ENCODE assay signal across 9 mouse cellular contexts in genomic region chr9:45911673-45912072, GRCm38 (mm10). TPM values are rescaled to one million over a fixed set of nuclear protein-coding genes. Genes with fewer than 3 reads are reported as not detected.
DNase-seq lines count a peak whose midpoint lies in the region; ATAC-seq and TF ChIP-seq lines count a peak whose summit lies in the region.
"Had no signal": no experiment of that assay in that cellular context is flagged by ENCODE, and none has a peak within 500 bp of the region (broad histone marks: within the 10 kb centered on the region; RNA-seq: fewer than 3 reads in every experiment).

No protein-coding gene starts in this region.

- no peak overlapping the region for H3K27ac ChIP-seq in hindbrain, embryonic 11.5 days (ENCODE audit: low read depth, low read length)
- no peak overlapping the region for H3K27ac ChIP-seq in hindbrain, embryonic 13.5 days
- H3K27ac ChIP-seq in midbrain, postnatal 0 days (ENCODE audit: low read depth, low read length): no peak overlapping the region
- H3K27ac ChIP-seq: embryonic facial prominence, embryonic 12.5 days had no signal

- no peak overlapping the region for H3K9ac ChIP-seq in hindbrain, embryonic 11.5 days (ENCODE audit: low read depth, low read length)
- no peak overlapping the region for H3K9ac ChIP-seq in hindbrain, embryonic 13.5 days
- no peak overlapping the region for H3K9ac ChIP-seq in midbrain, postnatal 0 days (replicated peaks; ENCODE audit: low read length, poor library complexity, severe bottlenecking)
- H3K9ac ChIP-seq: embryonic facial prominence, embryonic 12.5 days had no signal

- no peaks in the 10 kb centered on the region for H3K36me3 ChIP-seq in hindbrain, embryonic 11.5 days (ENCODE audit: control insufficient read depth, insufficient read depth, low read length)
- peaks cover 83% of the 10 kb centered on the region for H3K36me3 ChIP-seq in hindbrain, embryonic 13.5 days
- peaks cover 69% of the 10 kb centered on the region for H3K36me3 ChIP-seq in midbrain, postnatal 0 days (ENCODE audit: insufficient read depth, low read length)

- H3K4me1 ChIP-seq in hindbrain, embryonic 11.5 days (replicated peaks; ENCODE audit: control insufficient read depth, insufficient read depth, low read length): no peaks in the 10 kb centered on the region
- H3K4me1 ChIP-seq in hindbrain, embryonic 13.5 days (replicated peaks): peaks cover 22% of the 10 kb centered on the region
- peaks cover 5% of the 10 kb centered on the region; the same call in 1 of the 2 replicates for H3K4me1 ChIP-seq in midbrain, postnatal 0 days (ENCODE audit: insufficient read depth, low read length)

- no peak for ATAC-seq in hindbrain, embryonic 11.5 days (ENCODE audit: low FRiP score)
- ATAC-seq in hindbrain, embryonic 13.5 days (ENCODE audit: low FRiP score): no peak
- peak; percentile 56 to 63; a peak in 2 of 4 replicates for ATAC-seq in hematopoietic stem cell, adult 5-6 weeks (replicated peaks in 1 of 2; ENCODE audit: insufficient read depth in 1 of 2, low FRiP score in 2 of 2, low TSS enrichment in 1 of 2, low read depth in 1 of 2, poor library complexity in 2 of 2, severe bottlenecking in 2 of 2)
- ATAC-seq in midbrain, postnatal 0 days (ENCODE audit: low FRiP score): no peak

- TF ChIP-seq CTCF in brain, embryonic 14.5 days (IDR thresholded peaks at IDR 0.05; ENCODE audit: borderline replicate concordance, extremely low read depth, insufficient read depth, insufficient read length): peak; percentile 59
- TF ChIP-seq CTCF in midbrain, postnatal 0 days (IDR thresholded peaks at IDR 0.05): peak; percentile 69

- H3K4me3 ChIP-seq in hindbrain, embryonic 11.5 days (ENCODE audit: low read depth, low read length): no peak overlapping the region
- H3K4me3 ChIP-seq in hindbrain, embryonic 13.5 days: no peak overlapping the region
- H3K4me3 ChIP-seq in midbrain, postnatal 0 days (ENCODE audit: low read depth, low read length): no peak overlapping the region
- H3K4me3 ChIP-seq: embryonic facial prominence, embryonic 12.5 days had no signal

- no peak for TF ChIP-seq POLR2A in brain, embryonic 14.5 days (IDR thresholded peaks at IDR 0.05; ENCODE audit: borderline replicate concordance, extremely low read depth, insufficient read depth, insufficient read length, poor library complexity, severe bottlenecking)

- no peak overlapping the region for H3K4me2 ChIP-seq in hindbrain, embryonic 11.5 days (replicated peaks; ENCODE audit: low read depth, low read length)
- no peak overlapping the region for H3K4me2 ChIP-seq in hindbrain, embryonic 13.5 days
- no peak overlapping the region for H3K4me2 ChIP-seq in midbrain, postnatal 0 days (ENCODE audit: low read depth, low read length, poor library complexity, severe bottlenecking)
- H3K4me2 ChIP-seq: embryonic facial prominence, embryonic 12.5 days had no signal

- no peaks in the 10 kb centered on the region for H3K27me3 ChIP-seq in hindbrain, embryonic 11.5 days (ENCODE audit: control insufficient read depth, insufficient read depth, low read length)
- H3K27me3 ChIP-seq in hindbrain, embryonic 13.5 days: no peaks in the 10 kb centered on the region
- H3K27me3 ChIP-seq in midbrain, postnatal 0 days (ENCODE audit: insufficient read depth, low read length): no peaks in the 10 kb centered on the region
- H3K27me3 ChIP-seq: embryonic facial prominence, embryonic 12.5 days had no signal

- peak; percentile 63 for DNase-seq in hindbrain, embryonic 11.5 days (ENCODE audit: low spot score)
- peak; percentile 63 for DNase-seq in urinary bladder, postnatal 14 days (ENCODE audit: low spot score)
- no peak for DNase-seq in urinary bladder, adult 2 months (ENCODE audit: low spot score)
- peak; percentile 34 for DNase-seq in brain, embryonic 14.5 days (ENCODE audit: low read depth)
- peak; percentile 50 for DNase-seq in midbrain, postnatal 0 days (ENCODE audit: low spot score)
- no peak for DNase-seq in right cerebral cortex, adult 18-20 months

- no peaks in the 10 kb centered on the region for H3K9me3 ChIP-seq in hindbrain, embryonic 11.5 days (ENCODE audit: control insufficient read depth, low read length)
- H3K9me3 ChIP-seq in hindbrain, embryonic 13.5 days: no peaks in the 10 kb centered on the region
- H3K9me3 ChIP-seq in midbrain, postnatal 0 days (ENCODE audit: low read length): no peaks in the 10 kb centered on the region
- H3K9me3 ChIP-seq: embryonic facial prominence, embryonic 12.5 days had no signal

- 82% methylated on average over 1 of the region's 1 CpGs for WGBS in hindbrain, embryonic 11.5 days
- WGBS in hindbrain, embryonic 13.5 days: 86% methylated on average over 1 of the region's 1 CpGs
- WGBS in midbrain, postnatal 0 days: 88% methylated on average over 1 of the region's 1 CpGs

RNA-seq across cellular contexts. Expression of gene Rnf214, which starts 5.0 kb away (rescaled TPM):
- polyA plus RNA-seq in hindbrain, embryonic 11.5 days (2014; fragmentation: Nextera tagmentation; extraction: Ambion mirVana): 81.4 and 109 TPM in 2 replicates
- 106 and 110 TPM in 2 replicates for polyA plus RNA-seq in hindbrain, embryonic 13.5 days (2015; fragmentation: Nextera tagmentation; extraction: Ambion mirVana)
- polyA plus RNA-seq in urinary bladder, adult 2 months (2012; rRNA removed): 15.2 and 18.5 TPM in 2 replicates
- 50.6 and 68.0 TPM in 2 replicates for polyA plus RNA-seq in brain, embryonic 14.5 days (2012; rRNA removed)
- total RNA-seq in hematopoietic stem cell, adult 5-6 weeks (2017): 34.0 and 64.6 TPM in 2 replicates
- total RNA-seq in midbrain, postnatal 0 days (2014; rRNA removed): 51.4 and 53.4 TPM in 2 replicates
- 70.5 and 84.6 TPM in 2 replicates for polyA plus RNA-seq in midbrain, postnatal 0 days (2015; fragmentation: Nextera tagmentation; extraction: Ambion mirVana)

RNA-seq across cellular contexts. Expression of gene Pcsk7, which starts 5.4 kb away (rescaled TPM):
- 13.3 and 15.7 TPM in 2 replicates for polyA plus RNA-seq in hindbrain, embryonic 11.5 days (2014; fragmentation: Nextera tagmentation; extraction: Ambion mirVana)
- polyA plus RNA-seq in hindbrain, embryonic 13.5 days (2015; fragmentation: Nextera tagmentation; extraction: Ambion mirVana): 24.0 and 28.8 TPM in 2 replicates
- 22.0 and 22.4 TPM in 2 replicates for polyA plus RNA-seq in urinary bladder, adult 2 months (2012; rRNA removed)
- polyA plus RNA-seq in brain, embryonic 14.5 days (2012; rRNA removed): 40.3 and 48.7 TPM in 2 replicates
- total RNA-seq in hematopoietic stem cell, adult 5-6 weeks (2017): 15.7 and 21.3 TPM in 2 replicates
- 23.2 and 46.8 TPM in 2 replicates for total RNA-seq in midbrain, postnatal 0 days (2014; rRNA removed)
- polyA plus RNA-seq in midbrain, postnatal 0 days (2015; fragmentation: Nextera tagmentation; extraction: Ambion mirVana): 18.2 and 20.2 TPM in 2 replicates

RNA-seq across cellular contexts. Expression of gene Tagln, which starts 24.2 kb away (rescaled TPM):
- polyA plus RNA-seq in hindbrain, embryonic 11.5 days (2014; fragmentation: Nextera tagmentation; extraction: Ambion mirVana): 19.6 and 28.8 TPM in 2 replicates
- polyA plus RNA-seq in hindbrain, embryonic 13.5 days (2015; fragmentation: Nextera tagmentation; extraction: Ambion mirVana): 7.9 and 8.6 TPM in 2 replicates
- 8,790 and 9,672 TPM in 2 replicates for polyA plus RNA-seq in urinary bladder, adult 2 months (2012; rRNA removed)
- polyA plus RNA-seq in brain, embryonic 14.5 days (2012; rRNA removed): 5.7 and 7.3 TPM in 2 replicates
- total RNA-seq in hematopoietic stem cell, adult 5-6 weeks (2017): not detected in 2 replicates
- total RNA-seq in midbrain, postnatal 0 days (2014; rRNA removed): 5.2 and 5.3 TPM in 2 replicates
- 4.2 and 5.2 TPM in 2 replicates for polyA plus RNA-seq in midbrain, postnatal 0 days (2015; fragmentation: Nextera tagmentation; extraction: Ambion mirVana)

RNA-seq across cellular contexts. Expression of gene Sidt2, which starts 43.4 kb away (rescaled TPM):
- polyA plus RNA-seq in hindbrain, embryonic 11.5 days (2014; fragmentation: Nextera tagmentation; extraction: Ambion mirVana): 23.4 and 23.6 TPM in 2 replicates
- 36.6 and 37.6 TPM in 2 replicates for polyA plus RNA-seq in hindbrain, embryonic 13.5 days (2015; fragmentation: Nextera tagmentation; extraction: Ambion mirVana)
- 102 and 121 TPM in 2 replicates for polyA plus RNA-seq in urinary bladder, adult 2 months (2012; rRNA removed)
- polyA plus RNA-seq in brain, embryonic 14.5 days (2012; rRNA removed): 85.4 and 101 TPM in 2 replicates
- 33.7 and 45.8 TPM in 2 replicates for total RNA-seq in hematopoietic stem cell, adult 5-6 weeks (2017)
- 107 and 115 TPM in 2 replicates for total RNA-seq in midbrain, postnatal 0 days (2014; rRNA removed)
- 46.7 and 50.8 TPM in 2 replicates for polyA plus RNA-seq in midbrain, postnatal 0 days (2015; fragmentation: Nextera tagmentation; extraction: Ambion mirVana)

Comparison
In these comparisons a context has a peak if more than half of its experiments do, and no peak if none do; other contexts are left out.
1. DNase-seq: peak in hindbrain, embryonic 11.5 days (single experiment), urinary bladder, postnatal 14 days (single experiment), brain, embryonic 14.5 days (single experiment) and midbrain, postnatal 0 days (single experiment); none in urinary bladder, adult 2 months (single experiment) and right cerebral cortex, adult 18-20 months (single experiment).
2. ATAC-seq: peak in hematopoietic stem cell, adult 5-6 weeks (2 of 2); none in hindbrain, embryonic 11.5 days (single experiment), hindbrain, embryonic 13.5 days (single experiment) and midbrain, postnatal 0 days (single experiment).
3. RNA of gene Tagln, which starts 24.2 kb away (polyA plus RNA-seq): 8,790 to 9,672 TPM in urinary bladder, adult 2 months; 19.6 to 28.8 TPM in hindbrain, embryonic 11.5 days, 7.9 to 8.6 TPM in hindbrain, embryonic 13.5 days, 5.7 to 7.3 TPM in brain, embryonic 14.5 days and 4.2 to 5.2 TPM in midbrain, postnatal 0 days; every median in the first group is over 100 times any median in the second.